Mouse (Mus musculus): Measurements from ENCODE around the gene Foxl2. TPM values are rescaled to one million over a fixed set of nuclear protein-coding genes. Genes with fewer than 3 reads are reported as not detected.

Gene Foxl2
- total RNA-seq, 4 experiments from 2014 or later: not detected

Other genes with a start within 250 kb of the Foxl2 start
- not detected for gene Prr23a1, start 112.8 kb upstream of the Foxl2 start, total RNA-seq (2022)
- not detected for gene Prr23a2, start 98.8 kb upstream of the Foxl2 start, total RNA-seq (2022)
- not detected for gene Prr23a3, start 90.5 kb upstream of the Foxl2 start, total RNA-seq (2022)
- not detected for gene 7420426K07Rik, start 52.2 kb upstream of the Foxl2 start, total RNA-seq (2022)
- gene Faim, start 31.1 kb downstream of the Foxl2 start, total RNA-seq (2022): 1 to 10 TPM in 2 of 4 experiments, under 1 TPM in 2; 0.82 to 2.5 (median 1.4) TPM
- not detected for gene Gm1123, start 80.4 kb downstream of the Foxl2 start, total RNA-seq (2022)
- gene Pik3cb, start 185.3 kb downstream of the Foxl2 start, total RNA-seq (2022): 1 to 10 TPM; 5.8 to 7.7 (median 6.6) TPM

Data from gastrocnemius, adult 8-10 months (tissue).